Mouse (Mus musculus) ES-Bruce4 (cell line): ENCODE results near the gene Htr3b. TPM values are rescaled to one million over a fixed set of nuclear protein-coding genes. Genes with fewer than 3 reads are reported as not detected.
A peak's percentile ranks its signal among the peaks of the same experiment; 100 is the strongest.

Source experiments
- H3K27ac ChIP-seq: 2 replicates; pipeline ENCODE4 v1.5.1; 2012; ENCODE audit warnings: low read length, inconsistent platforms; ENCODE audit not compliant: insufficient read depth
- H3K27me3 ChIP-seq: 2 replicates; pipeline ENCODE4 v1.6.1; 2012; ENCODE audit warnings: mild to moderate bottlenecking, low read length, inconsistent platforms; ENCODE audit not compliant: control insufficient read depth, poor library complexity, insufficient read depth, severe bottlenecking
- H3K36me3 ChIP-seq: 2 replicates; pipeline ENCODE4 v1.6.1; 2012; ENCODE audit warnings: inconsistent platforms, mild to moderate bottlenecking, low read length, moderate library complexity; ENCODE audit not compliant: control insufficient read depth, poor library complexity, insufficient read depth, severe bottlenecking
- H3K4me1 ChIP-seq: one replicate; pipeline ENCODE4 v1.8.1; 2011; ENCODE audit warnings: low read length; ENCODE audit not compliant: control insufficient read depth, insufficient read depth
- H3K4me3 ChIP-seq: 2 replicates; pipeline ENCODE4 v1.5.1; 2011; ENCODE audit warnings: low read depth, mild to moderate bottlenecking, low read length
- H3K9ac ChIP-seq: 2 replicates; pipeline ENCODE4 v1.6.1; 2012; ENCODE audit warnings: low read depth, mild to moderate bottlenecking, inconsistent platforms; ENCODE audit not compliant: poor library complexity, severe bottlenecking
- H3K9me3 ChIP-seq: replicated peaks from 2 replicates; pipeline ENCODE4 v1.6.1; 2012; ENCODE audit warnings: mild to moderate bottlenecking, low read length, inconsistent platforms; ENCODE audit not compliant: control insufficient read depth, poor library complexity, insufficient read depth, severe bottlenecking
- CTCF ChIP-seq: IDR thresholded peaks from one replicate; pipeline ENCODE4 v1.8.1; 2011; ENCODE audit warnings: low read depth, low read length
- EP300 ChIP-seq: IDR thresholded peaks from 2 replicates; pipeline ENCODE4 v1.6.1; 2011; ENCODE audit warnings: low read depth, low read length; ENCODE audit not compliant: insufficient read depth
- POLR2A ChIP-seq: IDR thresholded peaks from one replicate; pipeline ENCODE4 v1.8.1; 2011; ENCODE audit warnings: low read length; ENCODE audit not compliant: insufficient read depth
- polyA plus RNA-seq: library from polyadenylated mRNA; stranded (reverse); fragments of >200 nt; gene quantifications from 2 replicates; pipeline ENCODE4 v1.2.4, GENCODE M21; 2011; ENCODE audit warnings: low read depth; ENCODE audit not compliant: missing spikeins, insufficient read depth, insufficient read length

Htr3b gene
- polyA plus RNA-seq, 1 experiment = not detected

DNA sequence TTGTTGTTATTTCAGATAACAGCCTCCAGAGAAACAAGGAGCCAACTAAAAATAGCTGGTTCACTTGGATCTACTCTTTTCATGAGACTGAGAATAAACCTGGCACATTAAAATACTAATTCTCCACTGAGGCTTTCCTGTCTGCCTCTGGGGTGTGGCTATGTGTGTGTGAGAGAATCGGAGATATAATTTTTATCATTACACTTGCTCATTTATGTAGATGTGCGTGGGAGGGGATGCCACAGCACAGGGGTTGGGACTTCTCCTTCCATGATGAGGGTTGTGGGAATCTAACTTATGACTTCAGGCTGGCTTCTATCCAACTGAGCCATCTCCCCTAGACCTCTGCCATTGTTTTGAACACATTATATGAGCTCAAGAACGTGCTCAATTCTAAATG lies 16.0 kb upstream of the Htr3b start:
- no peak overlapping the region for H3K4me3 ChIP-seq
- TF ChIP-seq EP300 (no peak), POLR2A (no peak), CTCF (no peak)
- no peaks in the 10 kb centered on the region; the same call in 1 of the 2 replicates for H3K9me3 ChIP-seq
- H3K36me3 ChIP-seq = no peaks in the 10 kb centered on the region
- no peaks in the 10 kb centered on the region for H3K4me1 ChIP-seq
- H3K27ac ChIP-seq = no peak overlapping the region
- no peaks in the 10 kb centered on the region for H3K27me3 ChIP-seq
- H3K9ac ChIP-seq = no peak overlapping the region

DNA sequence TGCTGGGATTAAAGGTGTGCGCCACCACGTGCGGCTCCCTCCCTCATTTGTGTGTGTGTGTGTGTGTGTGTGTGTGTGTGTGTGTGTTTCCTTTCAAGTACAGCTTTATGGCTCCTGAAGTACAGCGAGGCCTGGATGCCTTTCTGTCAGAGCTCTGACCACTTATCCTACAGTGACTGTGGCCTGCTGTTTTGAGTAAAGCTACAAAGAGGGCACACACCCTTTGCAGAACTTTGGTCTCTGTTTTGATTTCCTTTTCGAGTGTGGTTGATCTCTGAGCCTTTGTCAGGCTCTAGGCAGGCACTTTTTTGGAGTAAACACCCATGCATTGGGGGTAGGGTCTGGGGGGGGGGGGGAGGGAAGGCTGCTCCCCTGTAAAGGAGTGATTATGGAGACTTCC lies 15.6 kb upstream of the Htr3b start:
- Histone ChIP-seq H3K9ac (no peak overlapping the region), H3K36me3 (no peaks in the 10 kb centered on the region), H3K27me3 (no peaks in the 10 kb centered on the region), H3K4me1 (no peaks in the 10 kb centered on the region), H3K27ac (no peak overlapping the region), H3K4me3 (no peak overlapping the region), H3K9me3 (no peaks in the 10 kb centered on the region; the same call in 1 of the 2 replicates)
- TF ChIP-seq EP300 (no peak), CTCF (no peak), POLR2A (no peak)

- H3K4me1 ChIP-seq = no peaks in the 10 kb centered on the region
- H3K9ac ChIP-seq = no peak overlapping the region
- no peaks in the 10 kb centered on the region for H3K9me3 ChIP-seq
- H3K27ac ChIP-seq = no peak overlapping the region
- no peak for TF ChIP-seq POLR2A
- no peak for TF ChIP-seq EP300
- TF ChIP-seq CTCF = no peak
- no peaks in the 10 kb centered on the region for H3K36me3 ChIP-seq
- no peaks in the 10 kb centered on the region for H3K27me3 ChIP-seq
- no peak overlapping the region for H3K4me3 ChIP-seq
These were observed 12.0 kb upstream of the Htr3b start for GRCm38 (mm10) chr9:48976661-48977355.

DNA sequence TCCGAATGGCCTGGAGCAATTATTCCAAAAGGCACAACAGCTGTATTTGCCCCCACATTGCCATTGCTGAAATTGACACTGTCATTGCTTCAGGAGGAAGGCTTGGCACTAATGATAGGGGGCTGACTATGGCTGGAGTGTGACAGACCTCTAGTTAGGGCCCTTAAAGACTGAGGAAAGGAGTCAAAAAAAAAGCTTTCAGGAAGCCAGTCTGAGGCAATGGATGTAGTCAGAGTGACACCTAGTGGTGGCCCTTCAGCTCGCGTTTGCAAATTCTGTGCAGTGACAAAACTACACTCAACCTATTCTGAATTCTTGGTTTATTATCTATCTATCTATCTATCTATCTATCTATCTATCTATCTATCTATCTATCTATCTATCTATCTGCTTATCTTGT lies 7.7 kb upstream of the Htr3b start:
- H3K9me3 ChIP-seq = no peaks in the 10 kb centered on the region
- peak; percentile 48 for TF ChIP-seq CTCF
- no peak for TF ChIP-seq POLR2A
- no peaks in the 10 kb centered on the region for H3K36me3 ChIP-seq
- no peaks in the 10 kb centered on the region for H3K4me1 ChIP-seq
- H3K4me3 ChIP-seq = no peak overlapping the region
- no peak overlapping the region for H3K9ac ChIP-seq
- no peak overlapping the region for H3K27ac ChIP-seq
- H3K27me3 ChIP-seq = no peaks in the 10 kb centered on the region

DNA sequence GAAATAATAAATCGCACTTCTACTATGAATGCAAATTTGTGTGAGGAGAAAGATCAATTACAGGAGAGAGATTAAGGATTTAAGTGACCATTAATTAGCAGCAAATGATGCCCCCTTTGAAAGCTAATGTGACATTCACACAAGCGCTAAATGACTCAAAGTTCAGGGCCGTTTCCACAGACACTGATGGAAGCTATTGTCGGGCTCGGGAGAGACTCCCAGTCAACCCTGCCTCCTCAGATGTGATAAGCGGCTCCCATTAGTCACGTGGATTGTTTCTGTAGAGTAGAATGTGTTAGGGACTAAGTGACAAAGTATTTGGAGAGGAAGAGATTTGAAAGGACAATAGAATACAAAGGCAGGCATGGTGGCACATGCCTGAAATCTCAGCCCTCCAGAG lies 2.7 kb downstream of the Htr3b start:
- no peaks in the 10 kb centered on the region for H3K4me1 ChIP-seq
- no peaks in the 10 kb centered on the region for H3K9me3 ChIP-seq
- no peak overlapping the region for H3K9ac ChIP-seq
- no peaks in the 10 kb centered on the region for H3K36me3 ChIP-seq
- H3K4me3 ChIP-seq = no peak overlapping the region
- TF ChIP-seq CTCF (no peak), EP300 (no peak), POLR2A (no peak)
- peaks cover 2% of the 10 kb centered on the region for H3K27me3 ChIP-seq
- H3K27ac ChIP-seq = no peak overlapping the region

DNA sequence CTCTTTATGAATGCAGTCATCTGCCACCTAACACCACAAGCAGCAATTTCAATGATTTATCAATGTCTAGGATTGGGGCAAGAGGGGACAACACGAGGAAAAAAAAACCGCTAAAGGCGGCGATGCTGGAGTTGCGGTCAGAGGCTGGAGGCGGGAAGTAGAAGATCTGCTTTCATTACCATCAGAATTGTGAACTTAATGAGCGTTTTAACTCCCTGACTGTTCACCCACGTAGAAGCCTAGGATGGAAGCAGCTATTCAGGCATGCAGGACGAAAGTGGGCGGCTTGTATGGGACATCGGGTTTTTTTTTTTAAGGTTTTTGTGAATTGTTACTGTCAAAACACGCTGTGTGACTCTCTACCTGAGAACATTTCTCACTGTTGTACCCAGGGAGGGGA lies 3.5 kb downstream of the Htr3b start:
- Histone ChIP-seq H3K27me3 (peaks cover 2% of the 10 kb centered on the region), H3K4me1 (no peaks in the 10 kb centered on the region), H3K27ac (no peak overlapping the region), H3K36me3 (no peaks in the 10 kb centered on the region), H3K4me3 (no peak overlapping the region), H3K9ac (no peak overlapping the region), H3K9me3 (no peaks in the 10 kb centered on the region)
- no peak for TF ChIP-seq POLR2A
- no peak for TF ChIP-seq EP300
- TF ChIP-seq CTCF = no peak
